Comparison of ENCODE assay signal across 8 mouse cellular contexts in the genomic region with DNA sequence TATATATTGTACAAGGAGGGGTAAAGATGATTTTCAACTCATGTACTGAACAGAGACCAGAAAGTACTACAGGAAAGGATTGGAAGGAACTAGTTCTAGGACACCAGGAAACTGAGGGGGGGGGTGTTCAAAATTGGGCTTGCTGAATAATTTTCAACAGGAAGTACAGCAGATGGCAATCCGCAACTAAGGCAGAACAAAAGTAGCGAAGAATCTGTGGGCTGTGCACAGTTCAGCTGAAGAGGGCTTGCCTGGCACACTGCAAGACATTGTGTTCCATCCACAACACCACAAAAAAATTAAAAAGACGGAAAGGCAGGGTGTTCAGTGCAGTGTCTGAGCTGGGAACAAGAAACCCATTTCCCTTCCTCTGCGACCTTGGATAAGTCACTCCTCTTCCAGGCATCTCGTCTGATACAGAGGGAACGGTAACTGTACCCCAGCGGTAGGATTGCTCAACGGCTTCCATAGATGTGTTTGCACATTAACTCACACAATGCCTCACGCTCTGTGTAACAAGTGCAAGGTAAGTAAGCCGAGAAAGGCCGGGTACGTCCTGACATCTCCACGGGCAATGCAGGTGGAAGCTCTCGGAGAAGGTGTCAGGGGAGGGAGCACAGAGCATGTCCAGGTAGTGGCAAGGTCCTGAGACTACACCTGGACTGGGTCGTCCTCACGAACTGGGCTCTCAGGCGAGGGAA. TPM values are rescaled to one million over a fixed set of nuclear protein-coding genes. Genes with fewer than 3 reads are reported as not detected.
DNase-seq lines count a peak whose midpoint lies in the region; ATAC-seq and TF ChIP-seq lines count a peak whose summit lies in the region.

No protein-coding gene starts in this region.

- TF ChIP-seq POLR2A in limb, embryonic 14.5 days (IDR thresholded peaks at IDR 0.05; ENCODE audit: borderline replicate concordance, extremely low read depth, insufficient read depth, insufficient read length), result no peak

- H3K36me3 ChIP-seq in neural tube, embryonic 11.5 days (ENCODE audit: control insufficient read depth, insufficient read depth, low read length), result no peaks in the 10 kb centered on the region
- no peaks in the 10 kb centered on the region for H3K36me3 ChIP-seq in forebrain, embryonic 16.5 days (ENCODE audit: control insufficient read depth, insufficient read depth)
- no peaks in the 10 kb centered on the region for H3K36me3 ChIP-seq in intestine, embryonic 14.5 days (ENCODE audit: control insufficient read depth, insufficient read depth, low read length)
- H3K36me3 ChIP-seq in limb, embryonic 14.5 days (ENCODE audit: control insufficient read depth, insufficient read depth, low read length), result no peaks in the 10 kb centered on the region
- H3K36me3 ChIP-seq in midbrain, embryonic 13.5 days, result no peaks in the 10 kb centered on the region

- H3K9ac ChIP-seq in neural tube, embryonic 11.5 days (ENCODE audit: low read length), result peak overlapping the region; percentile 89
- peak overlapping the region; percentile 95 for H3K9ac ChIP-seq in forebrain, embryonic 16.5 days (replicated peaks; ENCODE audit: low read depth, low read length)
- H3K9ac ChIP-seq in intestine, embryonic 14.5 days (ENCODE audit: low read length), result peak overlapping the region; percentile 75
- H3K9ac ChIP-seq in limb, embryonic 14.5 days (ENCODE audit: low read depth, low read length, severe bottlenecking), result peak overlapping the region; percentile 89
- peak overlapping the region; percentile 93 for H3K9ac ChIP-seq in midbrain, embryonic 13.5 days (replicated peaks)

- no peaks in the 10 kb centered on the region for H3K9me3 ChIP-seq in neural tube, embryonic 11.5 days (ENCODE audit: control insufficient read depth, low read length)
- H3K9me3 ChIP-seq in forebrain, embryonic 16.5 days (ENCODE audit: control insufficient read depth, low read length), result no peaks in the 10 kb centered on the region
- H3K9me3 ChIP-seq in intestine, embryonic 14.5 days (ENCODE audit: control insufficient read depth, low read length), result no peaks in the 10 kb centered on the region
- no peaks in the 10 kb centered on the region for H3K9me3 ChIP-seq in limb, embryonic 14.5 days (ENCODE audit: control insufficient read depth, low read length)
- H3K9me3 ChIP-seq in midbrain, embryonic 13.5 days, result no peaks in the 10 kb centered on the region

- peak overlapping the region; percentile 70 for H3K4me2 ChIP-seq in neural tube, embryonic 11.5 days (ENCODE audit: low read depth)
- H3K4me2 ChIP-seq in forebrain, embryonic 16.5 days (ENCODE audit: low read length), result peak overlapping the region; percentile 73
- H3K4me2 ChIP-seq in intestine, embryonic 14.5 days (ENCODE audit: low read length), result peak overlapping the region; percentile 70
- H3K4me2 ChIP-seq in limb, embryonic 14.5 days (replicated peaks; ENCODE audit: low read depth, low read length, severe bottlenecking), result peak overlapping the region; percentile 54
- H3K4me2 ChIP-seq in midbrain, embryonic 13.5 days (replicated peaks), result peak overlapping the region; percentile 72

- DNase-seq in neural tube, embryonic 11.5 days (ENCODE audit: low spot score), result peak; percentile 29
- no peak for DNase-seq in neural tube, embryonic 10.5 days (ENCODE audit: extremely low spot score, low spot score)
- DNase-seq in ZHBTc4 (ENCODE audit: low read depth, low spot score), result peak; percentile 60
- peak; percentile 73 for DNase-seq in intestine, embryonic 14.5 days (ENCODE audit: low spot score)
- DNase-seq in limb, embryonic 14.5 days (ENCODE audit: low spot score), result no peak
- DNase-seq in urinary bladder, postnatal 10 days (ENCODE audit: low spot score), result no peak

- H3K4me1 ChIP-seq in neural tube, embryonic 11.5 days (ENCODE audit: control insufficient read depth, insufficient read depth, low read length), result peaks cover 8% of the 10 kb centered on the region
- peaks cover 18% of the 10 kb centered on the region for H3K4me1 ChIP-seq in forebrain, embryonic 16.5 days (replicated peaks; ENCODE audit: control insufficient read depth, insufficient read depth, low read length)
- peaks cover 4% of the 10 kb centered on the region; the same call in 1 of the 2 replicates for H3K4me1 ChIP-seq in intestine, embryonic 14.5 days (replicated peaks; ENCODE audit: control insufficient read depth, insufficient read depth, low read length)
- H3K4me1 ChIP-seq in limb, embryonic 14.5 days (ENCODE audit: control insufficient read depth, insufficient read depth, low read length), result peaks cover 6% of the 10 kb centered on the region; the same call in 1 of the 2 replicates
- peaks cover 27% of the 10 kb centered on the region for H3K4me1 ChIP-seq in midbrain, embryonic 13.5 days (replicated peaks)

- peak overlapping the region; percentile 94 for H3K4me3 ChIP-seq in neural tube, embryonic 11.5 days (ENCODE audit: low read depth, low read length)
- H3K4me3 ChIP-seq in forebrain, embryonic 16.5 days (replicated peaks; ENCODE audit: low read length), result peak overlapping the region; percentile 96
- H3K4me3 ChIP-seq in intestine, embryonic 14.5 days (ENCODE audit: low read depth, low read length), result peak overlapping the region; percentile 83
- H3K4me3 ChIP-seq in limb, embryonic 14.5 days (replicated peaks; ENCODE audit: low read length), result peak overlapping the region; percentile 91
- H3K4me3 ChIP-seq in midbrain, embryonic 13.5 days (replicated peaks), result peak overlapping the region; percentile 94

- peak; percentile 15; the same call in 1 of the 2 replicates for ATAC-seq in neural tube, embryonic 11.5 days (ENCODE audit: insufficient read depth, low FRiP score, low TSS enrichment)
- peak; percentile 2 for ATAC-seq in forebrain, embryonic 16.5 days
- ATAC-seq in intestine, embryonic 14.5 days (replicated peaks; ENCODE audit: low FRiP score, low TSS enrichment, low read depth), result peak; percentile 1
- ATAC-seq in limb, embryonic 14.5 days (ENCODE audit: low FRiP score, low read depth), result peak; percentile 25; the same call in 1 of the 2 replicates
- peak; percentile 8; the same call in 1 of the 2 replicates for ATAC-seq in midbrain, embryonic 13.5 days

- no peaks in the 10 kb centered on the region for H3K27me3 ChIP-seq in neural tube, embryonic 11.5 days (ENCODE audit: control insufficient read depth, insufficient read depth, low read length)
- no peaks in the 10 kb centered on the region for H3K27me3 ChIP-seq in forebrain, embryonic 16.5 days (replicated peaks; ENCODE audit: control insufficient read depth, insufficient read depth, low read length)
- H3K27me3 ChIP-seq in intestine, embryonic 14.5 days (replicated peaks; ENCODE audit: control insufficient read depth, insufficient read depth, low read length), result no peaks in the 10 kb centered on the region
- H3K27me3 ChIP-seq in limb, embryonic 14.5 days (ENCODE audit: control insufficient read depth, insufficient read depth, low read length), result no peaks in the 10 kb centered on the region
- H3K27me3 ChIP-seq in midbrain, embryonic 13.5 days, result peaks cover 6% of the 10 kb centered on the region; the same call in 1 of the 2 replicates

- 5% methylated on average over 17 of the region's 17 CpGs for WGBS in neural tube, embryonic 11.5 days
- 1% methylated on average over 17 of the region's 17 CpGs for WGBS in forebrain, embryonic 16.5 days
- WGBS in intestine, embryonic 14.5 days, result 4% methylated on average over 17 of the region's 17 CpGs
- WGBS in limb, embryonic 14.5 days, result 5% methylated on average over 17 of the region's 17 CpGs
- WGBS in midbrain, embryonic 13.5 days, result 4% methylated on average over 17 of the region's 17 CpGs

- H3K27ac ChIP-seq in neural tube, embryonic 11.5 days (ENCODE audit: low read depth, low read length), result no peak overlapping the region
- peak overlapping the region; percentile 84 for H3K27ac ChIP-seq in forebrain, embryonic 16.5 days (ENCODE audit: low read length)
- H3K27ac ChIP-seq in intestine, embryonic 14.5 days (ENCODE audit: low read depth), result peak overlapping the region; percentile 77
- H3K27ac ChIP-seq in limb, embryonic 14.5 days (replicated peaks; ENCODE audit: low read depth, low read length), result no peak overlapping the region; the same call in 1 of the 2 replicates
- peak overlapping the region; percentile 90 for H3K27ac ChIP-seq in midbrain, embryonic 13.5 days

RNA-seq across cellular contexts. Expression of gene Exoc6b, which starts 0.8 kb away (rescaled TPM):
- 35.1 and 41.6 TPM in 2 replicates for polyA plus RNA-seq in neural tube, embryonic 11.5 days (2014; fragmentation: Nextera tagmentation; extraction: Ambion mirVana)
- 62.0 and 66.1 TPM in 2 replicates for polyA plus RNA-seq in forebrain, embryonic 16.5 days (2015; fragmentation: Nextera tagmentation; extraction: Ambion mirVana)
- polyA plus RNA-seq in intestine, embryonic 14.5 days (2014; fragmentation: Nextera tagmentation; extraction: Ambion mirVana), result 27.6 and 29.2 TPM in 2 replicates
- polyA plus RNA-seq in limb, embryonic 14.5 days (2012; rRNA removed), result 16.1 and 17.1 TPM in 2 replicates
- 40.7 and 41.0 TPM in 2 replicates for polyA plus RNA-seq in limb, embryonic 14.5 days (2014; fragmentation: Nextera tagmentation; extraction: Ambion mirVana)
- 46.8 and 52.2 TPM in 2 replicates for polyA plus RNA-seq in midbrain, embryonic 13.5 days (2015; fragmentation: Nextera tagmentation; extraction: Ambion mirVana)

Comparison
In these comparisons a context has a peak if more than half of its experiments do, and no peak if none do; other contexts are left out.
1. DNase-seq: peak in neural tube, embryonic 11.5 days (single experiment), ZHBTc4 (single experiment) and intestine, embryonic 14.5 days (single experiment); none in neural tube, embryonic 10.5 days (single experiment), limb, embryonic 14.5 days (single experiment) and urinary bladder, postnatal 10 days (single experiment).
2. H3K27ac ChIP-seq: peak in forebrain, embryonic 16.5 days (single experiment), intestine, embryonic 14.5 days (single experiment) and midbrain, embryonic 13.5 days (single experiment); none in neural tube, embryonic 11.5 days (single experiment) and limb, embryonic 14.5 days (single experiment).
3. Peak in every context shown above with its lines, with median percentiles within 50 percentile points of each other: ATAC-seq, H3K4me2 ChIP-seq, H3K4me3 ChIP-seq and H3K9ac ChIP-seq.